Mouse (Mus musculus) hindbrain, embryonic 14.5 days (tissue): ENCODE results near the gene Flnb. TPM values are rescaled to one million over a fixed set of nuclear protein-coding genes. Genes with fewer than 3 reads are reported as not detected.

Experiments used
- ATAC-seq: fragments of 200-750 bp; cut with Nextera tagmentation; 2 replicates; pipeline ENCODE4 v1.8.0; 2017; ENCODE audit warnings: moderate number of reproducible peaks, mild to moderate bottlenecking, moderate TSS enrichment, moderate library complexity; ENCODE audit not compliant: low FRiP score
- DNase-seq: peaks from one replicate; pipeline ENCODE4 v3.0.0-alpha.2; 2015; ENCODE audit warnings: low spot score
- H3K27ac ChIP-seq: fragments of 300-500 bp; sonication (generic); 2 replicates; pipeline ENCODE4 v1.5.1; 2014; ENCODE audit warnings: mild to moderate bottlenecking, moderate library complexity
- H3K27me3 ChIP-seq: fragments of 300-500 bp; sonication (generic); 2 replicates; pipeline ENCODE4 v1.6.1; 2014; ENCODE audit warnings: mild to moderate bottlenecking, low read length, mixed read lengths; ENCODE audit not compliant: control insufficient read depth, insufficient read depth
- H3K36me3 ChIP-seq: fragments of 300-500 bp; sonication (generic); replicated peaks from 2 replicates; pipeline ENCODE4 v1.6.1; 2014; ENCODE audit not compliant: control insufficient read depth, insufficient read depth
- H3K4me1 ChIP-seq: fragments of 300-500 bp; sonication (generic); replicated peaks from 2 replicates; pipeline ENCODE4 v1.6.1; 2014; ENCODE audit warnings: antibody characterized with exemption, low read length, mixed read lengths; ENCODE audit not compliant: control insufficient read depth, insufficient read depth
- H3K4me2 ChIP-seq: fragments of 300-500 bp; sonication (generic); replicated peaks from 2 replicates; pipeline ENCODE4 v1.6.1; 2014; ENCODE audit warnings: mild to moderate bottlenecking, moderate library complexity
- H3K4me3 ChIP-seq: fragments of 300-500 bp; sonication (generic); replicated peaks from 2 replicates; pipeline ENCODE4 v1.5.1; 2014; ENCODE audit warnings: mild to moderate bottlenecking, low read length
- H3K9ac ChIP-seq: fragments of 300-500 bp; sonication (generic); 2 replicates; pipeline ENCODE4 v1.6.1; 2014
- H3K9me3 ChIP-seq: fragments of 300-500 bp; sonication (generic); 2 replicates; pipeline ENCODE4 v1.6.1; 2016; ENCODE audit warnings: low read length; ENCODE audit not compliant: control insufficient read depth
- WGBS: fragments of 180-500 bp; shearing (Covaris S2); extraction: QIAGEN DNeasy Blood & Tissue Kit; methylation state at CpG from one replicate; pipeline ENCODE4 v1.1.7; 2014; 5-methylcytosine and 5-hydroxymethylcytosine counted together
- polyA plus RNA-seq: library from polyadenylated mRNA; unstranded; fragments of >200 nt; fragmentation: Nextera tagmentation; extraction: Ambion mirVana; gene quantifications from 2 replicates; pipeline ENCODE4 v1.2.1, GENCODE M21; 2014

The Flnb gene
- polyA plus RNA-seq, 1 experiment from 2014 or later: 9.0 TPM

DNA sequence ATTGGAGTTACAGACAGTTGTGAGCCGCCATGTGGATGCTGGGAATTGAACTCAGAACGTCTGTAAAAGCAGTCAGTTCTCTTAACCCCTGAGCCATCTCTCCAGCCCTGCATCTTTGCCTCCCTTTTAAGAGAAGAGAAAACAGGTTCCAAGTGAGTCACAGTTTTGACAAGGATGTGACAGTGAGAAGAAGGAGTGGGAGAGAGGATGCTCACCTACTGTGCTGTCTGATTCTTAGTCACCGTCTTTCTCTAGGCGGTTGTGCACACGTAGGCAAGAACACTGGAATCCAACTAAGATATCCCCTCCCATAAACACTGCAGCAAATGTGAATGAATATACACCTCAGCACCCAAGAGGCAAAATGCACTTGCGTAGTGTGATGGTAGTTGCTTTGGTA lies 157.4 kb downstream of the Flnb start:
- H3K36me3 ChIP-seq: no peaks in the 10 kb centered on the region
- DNase-seq: no peak
- H3K27me3 ChIP-seq: no peaks in the 10 kb centered on the region
- no peak for ATAC-seq
- no peaks in the 10 kb centered on the region for H3K9me3 ChIP-seq
- H3K4me2 ChIP-seq: no peak overlapping the region
- no peak overlapping the region for H3K9ac ChIP-seq
- 87% methylated on average over 6 of the region's 6 CpGs for WGBS
- H3K4me1 ChIP-seq: no peaks in the 10 kb centered on the region
- H3K27ac ChIP-seq: no peak overlapping the region
- no peak overlapping the region for H3K4me3 ChIP-seq

DNA sequence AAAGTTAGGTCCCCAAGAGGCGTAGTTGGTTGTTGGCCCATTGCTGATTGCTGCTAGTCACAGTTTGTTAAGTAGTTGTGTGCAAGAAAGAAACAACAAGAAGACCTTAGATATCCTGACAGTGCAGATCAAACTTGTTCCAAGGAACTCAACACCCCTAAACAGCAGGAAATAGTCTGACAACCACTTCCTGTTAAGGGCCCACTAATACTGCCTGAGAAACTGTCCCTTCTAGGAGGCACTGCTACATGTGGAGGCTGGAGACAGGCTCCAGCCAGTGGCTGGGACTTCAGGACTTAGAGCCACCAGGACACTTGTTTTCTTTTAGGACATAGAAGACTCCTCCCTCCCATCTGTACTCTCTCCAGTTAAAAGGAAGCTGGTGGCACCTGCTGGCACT lies 159.7 kb downstream of the Flnb start:
- DNase-seq (no peak), ATAC-seq (no peak)

DNA sequence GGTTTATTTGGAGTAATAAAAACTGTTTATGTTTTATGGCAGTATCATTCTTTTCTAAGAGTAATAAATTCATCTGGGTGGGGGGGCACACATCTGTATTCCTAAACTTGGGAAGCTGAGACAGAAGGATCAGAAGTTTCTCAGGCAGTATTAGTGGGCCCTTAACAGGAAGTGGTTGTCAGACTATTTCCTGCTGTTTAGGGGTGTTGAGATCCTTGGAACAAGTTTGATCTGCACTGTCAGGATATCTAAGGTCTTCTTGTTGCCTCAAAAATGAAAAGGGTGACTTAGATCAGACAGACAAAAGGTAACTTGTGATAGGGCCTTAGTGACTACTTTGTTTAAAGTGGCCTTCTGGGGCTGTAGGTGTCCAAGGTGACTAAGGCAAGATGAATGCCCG lies 160.4 kb downstream of the Flnb start:
- no peaks in the 10 kb centered on the region for H3K4me1 ChIP-seq
- no peak for DNase-seq
- H3K9ac ChIP-seq: no peak overlapping the region
- no peak overlapping the region for H3K27ac ChIP-seq
- 83% methylated on average over 1 of the region's 1 CpGs for whole genome bisulfite sequencing
- H3K36me3 ChIP-seq: no peaks in the 10 kb centered on the region
- H3K4me2 ChIP-seq: no peak overlapping the region
- no peaks in the 10 kb centered on the region for H3K9me3 ChIP-seq
- no peak for ATAC-seq
- no peak overlapping the region for H3K4me3 ChIP-seq
- no peaks in the 10 kb centered on the region for H3K27me3 ChIP-seq

More for the DNA sequence above, 159.7 kb downstream of the Flnb start:
- Histone ChIP-seq H3K4me1 (no peaks in the 10 kb centered on the region), H3K27me3 (no peaks in the 10 kb centered on the region), H3K4me3 (no peak overlapping the region), H3K4me2 (no peak overlapping the region), H3K36me3 (no peaks in the 10 kb centered on the region), H3K27ac (no peak overlapping the region), H3K9me3 (no peaks in the 10 kb centered on the region), H3K9ac (no peak overlapping the region)
- WGBS: 96% methylated on average over 1 of the region's 1 CpGs

DNA sequence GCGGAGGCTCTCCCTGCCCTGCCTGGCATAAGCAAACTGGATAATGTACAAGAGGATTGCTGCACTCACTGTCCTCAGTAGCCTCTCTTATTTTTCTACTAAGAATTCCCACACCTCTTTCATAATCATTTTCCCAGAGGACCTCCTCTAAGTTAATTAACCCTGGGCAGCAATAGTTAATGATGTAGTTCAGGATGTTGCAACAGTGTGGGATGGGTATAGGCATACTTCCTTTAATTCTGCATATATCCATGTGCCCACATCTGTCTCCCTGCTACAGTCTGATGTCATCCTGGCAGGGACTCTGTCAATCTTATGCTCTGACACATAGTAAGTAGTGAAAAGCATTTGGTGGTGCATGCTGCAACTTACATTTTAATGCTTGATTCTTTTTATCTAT lies 163.5 kb downstream of the Flnb start:
- H3K4me2 ChIP-seq: no peak overlapping the region
- WGBS: 90% methylated on average over 1 of the region's 1 CpGs
- no peak overlapping the region for H3K27ac ChIP-seq
- no peaks in the 10 kb centered on the region for H3K4me1 ChIP-seq
- DNase-seq: no peak
- no peaks in the 10 kb centered on the region for H3K36me3 ChIP-seq
- no peaks in the 10 kb centered on the region for H3K27me3 ChIP-seq
- no peak for ATAC-seq
- no peak overlapping the region for H3K9ac ChIP-seq
- no peaks in the 10 kb centered on the region for H3K9me3 ChIP-seq
- no peak overlapping the region for H3K4me3 ChIP-seq

DNA sequence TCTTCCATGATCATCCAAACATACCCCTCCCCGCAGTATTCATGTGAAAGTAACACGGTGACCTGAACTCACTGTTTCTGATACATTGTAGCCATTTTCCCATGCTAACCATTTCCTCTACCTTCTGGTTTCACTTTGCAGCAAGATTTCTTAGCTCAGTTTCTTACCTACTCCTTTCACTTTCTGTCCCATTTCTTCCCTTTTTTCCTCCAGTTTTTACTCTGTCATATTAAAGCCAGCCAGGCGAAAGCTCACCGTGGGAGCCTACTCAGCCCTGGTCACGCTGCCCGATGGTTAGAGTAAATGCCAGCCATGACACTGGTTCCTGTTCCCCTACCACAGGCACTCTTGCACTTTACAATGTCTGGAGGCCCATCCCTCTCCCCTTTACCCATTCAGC lies 169.2 kb downstream of the Flnb start:
- no peak overlapping the region for H3K9ac ChIP-seq
- H3K4me1 ChIP-seq: no peaks in the 10 kb centered on the region
- no peaks in the 10 kb centered on the region for H3K9me3 ChIP-seq
- no peak for DNase-seq
- H3K36me3 ChIP-seq: no peaks in the 10 kb centered on the region
- no peak overlapping the region for H3K27ac ChIP-seq
- no peak overlapping the region for H3K4me2 ChIP-seq
- no peaks in the 10 kb centered on the region for H3K27me3 ChIP-seq
- WGBS: 94% methylated on average over 6 of the region's 6 CpGs
- no peak for ATAC-seq
- H3K4me3 ChIP-seq: no peak overlapping the region

DNA sequence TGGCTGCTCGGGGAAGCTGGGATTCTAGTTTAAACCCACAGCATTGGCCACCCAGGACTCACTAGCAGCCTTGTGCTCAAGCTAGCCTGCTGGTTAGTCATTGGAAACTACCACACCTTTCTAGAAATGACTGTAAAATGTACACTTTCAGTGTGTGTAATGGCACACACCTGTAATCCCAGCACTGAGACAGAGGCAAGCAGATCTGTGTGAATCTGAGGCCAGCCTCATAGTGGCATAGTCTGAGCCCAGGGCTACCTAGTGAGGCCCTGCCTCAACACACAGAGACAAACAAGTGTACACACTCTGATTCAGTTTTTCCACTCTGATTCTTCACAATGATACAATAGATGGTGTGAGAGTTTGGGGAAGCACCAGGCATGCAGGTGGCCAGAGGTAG lies 171.6 kb downstream of the Flnb start:
- Histone ChIP-seq H3K27me3 (no peaks in the 10 kb centered on the region), H3K27ac (no peak overlapping the region), H3K9me3 (no peaks in the 10 kb centered on the region), H3K4me1 (no peaks in the 10 kb centered on the region), H3K4me2 (no peak overlapping the region), H3K36me3 (no peaks in the 10 kb centered on the region), H3K4me3 (no peak overlapping the region), H3K9ac (no peak overlapping the region)
- DNase-seq (no peak), ATAC-seq (no peak)
- WGBS: 61% methylated on average over 1 of the region's 1 CpGs

DNA sequence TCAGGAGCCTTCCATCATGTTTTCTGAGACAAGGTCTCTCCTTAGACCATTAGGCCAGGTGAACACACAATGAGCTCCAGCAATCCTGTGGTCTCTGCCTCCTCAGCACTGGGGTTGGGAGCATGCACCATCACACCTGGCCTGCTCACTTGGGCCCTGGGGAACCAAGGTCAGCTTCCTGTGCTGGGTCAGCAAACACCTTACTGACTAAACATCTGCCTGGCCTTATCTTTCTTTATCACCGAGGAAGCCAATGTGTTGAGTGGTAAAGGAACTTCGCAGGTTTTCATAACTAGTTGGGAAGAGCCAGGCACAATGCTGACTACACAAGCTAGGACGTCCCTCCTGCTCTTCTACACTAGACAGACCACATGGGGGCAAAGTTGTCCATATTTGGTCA lies 172.2 kb downstream of the Flnb start:
- Histone ChIP-seq H3K27me3 (no peaks in the 10 kb centered on the region), H3K27ac (no peak overlapping the region), H3K9ac (no peak overlapping the region), H3K4me3 (no peak overlapping the region), H3K9me3 (no peaks in the 10 kb centered on the region), H3K36me3 (no peaks in the 10 kb centered on the region), H3K4me1 (no peaks in the 10 kb centered on the region), H3K4me2 (no peak overlapping the region)
- 83% methylated on average over 3 of the region's 3 CpGs for WGBS
- ATAC-seq (no peak), DNase-seq (no peak)

DNA sequence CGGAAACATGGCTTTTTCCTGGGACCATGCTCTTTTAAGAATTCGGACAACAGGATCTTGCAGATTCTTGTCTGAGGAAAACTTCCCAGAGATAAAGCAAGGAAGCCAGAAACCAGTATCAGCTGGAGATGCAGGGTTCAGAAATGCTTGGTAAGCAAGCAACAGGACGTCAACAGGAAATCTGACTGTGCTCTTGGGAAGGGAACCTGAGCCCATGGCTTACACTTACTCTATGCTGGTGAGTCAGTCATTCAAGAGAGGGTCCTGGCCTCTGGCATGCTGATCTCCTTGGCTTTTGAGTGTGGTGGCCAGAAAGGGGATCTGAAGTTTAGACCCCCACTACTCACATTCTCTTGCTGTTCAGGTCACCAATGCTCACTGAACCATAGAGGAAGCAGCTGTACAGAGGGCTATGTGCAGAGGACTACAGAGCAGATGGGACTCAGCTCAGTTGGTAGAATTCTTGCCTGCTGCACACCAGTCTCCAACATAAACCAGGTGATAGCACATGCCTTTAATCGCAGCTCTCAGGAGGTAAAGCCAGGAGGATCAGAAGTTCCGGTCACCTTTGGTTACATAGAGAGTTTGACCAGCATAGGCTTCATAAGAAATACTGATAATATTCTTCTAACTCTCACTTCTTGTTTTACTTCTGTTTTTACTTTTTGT lies 173.5 kb downstream of the Flnb start:
- WGBS: 83% methylated on average over 5 of the region's 5 CpGs

DNA sequence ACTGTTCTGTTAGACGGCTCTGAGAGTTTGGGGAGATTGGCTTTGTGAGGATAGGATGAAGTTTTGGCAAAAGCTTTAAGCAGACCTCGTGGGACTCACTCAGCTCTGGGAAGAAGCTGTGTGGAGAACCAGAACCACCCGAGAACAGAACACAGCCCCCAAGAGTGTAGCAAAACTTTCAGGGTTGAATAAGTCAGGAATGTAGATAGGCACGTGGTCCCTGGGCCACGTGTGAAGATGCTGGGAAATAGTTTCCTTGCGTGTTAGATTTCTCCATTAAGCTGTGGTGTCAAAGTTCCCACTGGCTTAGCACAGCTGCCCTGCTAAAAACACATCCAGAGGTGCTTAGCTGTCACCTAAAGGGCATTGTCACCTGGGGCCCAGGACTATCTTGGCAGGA lies 174.4 kb downstream of the Flnb start:
- 78% methylated on average over 6 of the region's 6 CpGs for WGBS
- Histone ChIP-seq H3K27ac (no peak overlapping the region), H3K4me1 (no peaks in the 10 kb centered on the region), H3K4me2 (no peak overlapping the region), H3K27me3 (no peaks in the 10 kb centered on the region), H3K4me3 (no peak overlapping the region), H3K9me3 (no peaks in the 10 kb centered on the region), H3K36me3 (no peaks in the 10 kb centered on the region), H3K9ac (no peak overlapping the region)
- DNase-seq: no peak
- ATAC-seq: no peak

More for the DNA sequence above, 173.5 kb downstream of the Flnb start:
- H3K9ac ChIP-seq: no peak overlapping the region
- no peaks in the 10 kb centered on the region for H3K4me1 ChIP-seq
- H3K4me2 ChIP-seq: no peak overlapping the region
- H3K9me3 ChIP-seq: no peaks in the 10 kb centered on the region
- H3K4me3 ChIP-seq: no peak overlapping the region
- DNase-seq (no peak), ATAC-seq (no peak)
- H3K36me3 ChIP-seq: no peaks in the 10 kb centered on the region
- no peaks in the 10 kb centered on the region for H3K27me3 ChIP-seq
- no peak overlapping the region for H3K27ac ChIP-seq

DNA sequence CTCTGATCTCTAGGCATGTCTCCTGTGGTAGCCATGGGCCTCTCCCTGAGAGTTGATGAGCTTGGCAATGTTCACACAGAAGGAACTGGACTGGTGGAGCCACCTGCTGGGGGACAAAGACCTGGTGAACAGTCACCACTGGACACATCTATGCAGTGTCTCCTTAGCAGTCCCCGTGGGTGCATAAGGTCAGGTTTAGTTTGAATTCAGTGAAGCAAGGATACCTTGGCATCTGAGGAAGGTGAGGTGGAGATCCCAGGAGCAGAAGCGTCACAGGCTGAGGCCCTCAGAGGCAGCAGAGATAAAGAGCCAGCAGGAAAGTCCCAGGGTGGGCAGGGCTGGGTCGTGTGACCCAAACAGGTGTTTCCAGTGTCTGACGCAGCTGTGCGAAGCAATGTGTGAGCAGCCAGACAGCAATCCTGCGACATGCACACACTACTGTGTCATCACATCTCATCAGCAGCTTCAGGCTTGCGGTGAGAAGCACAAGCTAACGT lies 176.6 kb downstream of the Flnb start, which contains the start of gene Dnase1l3:
Gene Dnase1l3 (minus strand): TSS at position 303 of the 497 bp plus-strand sequence.
- Histone ChIP-seq H3K9me3 (no peaks in the 10 kb centered on the region), H3K4me3 (no peak within 1 kb of the TSS), H3K27me3 (peaks cover 7% of the 10 kb centered on the region; the same call in 1 of the 2 replicates), H3K4me2 (no peak within 1 kb of the TSS), H3K4me1 (no peaks in the 10 kb centered on the region), H3K36me3 (no peaks in the 10 kb centered on the region), H3K9ac (no peak within 1 kb of the TSS), H3K27ac (no peak within 1 kb of the TSS)
- 70% methylated on average over 8 of the region's 8 CpGs for WGBS
- ATAC-seq (no peak), DNase-seq (no peak)
